Mouse (Mus musculus): ENCODE data around the gene Rreb1. TPM values are rescaled to one million over a fixed set of nuclear protein-coding genes. Genes with fewer than 3 reads are reported as not detected.

Gene Rreb1
- polyA plus RNA-seq, 1 experiment from 2014 or later: 6.1 TPM

GRCm38 (mm10) chr13:37866846-37867245, 88.6 kb downstream of the Rreb1 start:
- H3K4me2 ChIP-seq (ENCODE audit: low read depth, low read length): no peak overlapping the region
- H3K36me3 ChIP-seq (replicated peaks; ENCODE audit: control insufficient read depth, insufficient read depth, low read depth, low read length): no peaks in the 10 kb centered on the region
- DNase-seq (ENCODE audit: low spot score): no peak
- H3K27ac ChIP-seq (replicated peaks; ENCODE audit: low read depth, low read length): no peak overlapping the region
- H3K4me3 ChIP-seq (ENCODE audit: low read depth, low read length): no peak overlapping the region
- H3K9ac ChIP-seq (replicated peaks; ENCODE audit: low read length): no peak overlapping the region
- no peaks in the 10 kb centered on the region for H3K9me3 ChIP-seq (replicated peaks; ENCODE audit: control insufficient read depth, low read length)
- H3K4me1 ChIP-seq (ENCODE audit: control insufficient read depth, insufficient read depth, low read length): no peaks in the 10 kb centered on the region; the same call in 1 of the 2 replicates
- ATAC-seq (replicated peaks; ENCODE audit: insufficient number of reproducible peaks, low FRiP score, low TSS enrichment, low read depth): no peak
- WGBS: 50% methylated on average over 3 of the region's 3 CpGs
- H3K27me3 ChIP-seq (ENCODE audit: control insufficient read depth, insufficient read depth, low read length): no peaks in the 10 kb centered on the region

- H3K4me1 ChIP-seq (ENCODE audit: control insufficient read depth, insufficient read depth, low read length): no peaks in the 10 kb centered on the region
- no peaks in the 10 kb centered on the region for H3K27me3 ChIP-seq (ENCODE audit: control insufficient read depth, insufficient read depth, low read length)
- H3K4me3 ChIP-seq (ENCODE audit: low read depth, low read length): no peak overlapping the region
- no peak overlapping the region for H3K4me2 ChIP-seq (ENCODE audit: low read depth, low read length)
- ATAC-seq (replicated peaks; ENCODE audit: insufficient number of reproducible peaks, low FRiP score, low TSS enrichment, low read depth) (no peak), DNase-seq (ENCODE audit: low spot score) (no peak)
- H3K9ac ChIP-seq (replicated peaks; ENCODE audit: low read length): no peak overlapping the region
- WGBS: 90% methylated on average over 12 of the region's 12 CpGs
- H3K9me3 ChIP-seq (replicated peaks; ENCODE audit: control insufficient read depth, low read length): no peaks in the 10 kb centered on the region
- no peak overlapping the region for H3K27ac ChIP-seq (replicated peaks; ENCODE audit: low read depth, low read length)
- H3K36me3 ChIP-seq (replicated peaks; ENCODE audit: control insufficient read depth, insufficient read depth, low read depth, low read length): no peaks in the 10 kb centered on the region
These were observed 92.1 kb downstream of the Rreb1 start for GRCm38 (mm10) chr13:37870118-37870908.

GRCm38 (mm10) chr13:37872142-37872835, 94.1 kb downstream of the Rreb1 start:
- Histone ChIP-seq H3K9ac (replicated peaks; ENCODE audit: low read length) (no peak overlapping the region), H3K27ac (replicated peaks; ENCODE audit: low read depth, low read length) (no peak overlapping the region), H3K4me2 (ENCODE audit: low read depth, low read length) (no peak overlapping the region), H3K4me3 (ENCODE audit: low read depth, low read length) (no peak overlapping the region), H3K4me1 (ENCODE audit: control insufficient read depth, insufficient read depth, low read length) (no peaks in the 10 kb centered on the region), H3K36me3 (replicated peaks; ENCODE audit: control insufficient read depth, insufficient read depth, low read depth, low read length) (no peaks in the 10 kb centered on the region), H3K27me3 (ENCODE audit: control insufficient read depth, insufficient read depth, low read length) (no peaks in the 10 kb centered on the region), H3K9me3 (replicated peaks; ENCODE audit: control insufficient read depth, low read length) (no peaks in the 10 kb centered on the region)
- DNase-seq (ENCODE audit: low spot score) (no peak), ATAC-seq (replicated peaks; ENCODE audit: insufficient number of reproducible peaks, low FRiP score, low TSS enrichment, low read depth) (no peak)
- WGBS: 95% methylated on average over 2 of the region's 2 CpGs

GRCm38 (mm10) chr13:37873125-37873891, 95.1 kb downstream of the Rreb1 start:
- Histone ChIP-seq H3K27ac (replicated peaks; ENCODE audit: low read depth, low read length) (no peak overlapping the region), H3K4me1 (ENCODE audit: control insufficient read depth, insufficient read depth, low read length) (no peaks in the 10 kb centered on the region), H3K27me3 (ENCODE audit: control insufficient read depth, insufficient read depth, low read length) (no peaks in the 10 kb centered on the region), H3K9ac (replicated peaks; ENCODE audit: low read length) (no peak overlapping the region), H3K4me2 (ENCODE audit: low read depth, low read length) (no peak overlapping the region), H3K9me3 (replicated peaks; ENCODE audit: control insufficient read depth, low read length) (no peaks in the 10 kb centered on the region), H3K4me3 (ENCODE audit: low read depth, low read length) (no peak overlapping the region), H3K36me3 (replicated peaks; ENCODE audit: control insufficient read depth, insufficient read depth, low read depth, low read length) (no peaks in the 10 kb centered on the region)
- DNase-seq (ENCODE audit: low spot score) (no peak), ATAC-seq (replicated peaks; ENCODE audit: insufficient number of reproducible peaks, low FRiP score, low TSS enrichment, low read depth) (no peak)
- 75% methylated on average over 7 of the region's 7 CpGs for WGBS

- no peak overlapping the region for H3K9ac ChIP-seq (replicated peaks; ENCODE audit: low read length)
- H3K27ac ChIP-seq (replicated peaks; ENCODE audit: low read depth, low read length): no peak overlapping the region
- no peak overlapping the region for H3K4me2 ChIP-seq (ENCODE audit: low read depth, low read length)
- no peak for ATAC-seq (replicated peaks; ENCODE audit: insufficient number of reproducible peaks, low FRiP score, low TSS enrichment, low read depth)
- no peaks in the 10 kb centered on the region for H3K9me3 ChIP-seq (replicated peaks; ENCODE audit: control insufficient read depth, low read length)
- DNase-seq (ENCODE audit: low spot score): no peak
- WGBS: 89% methylated on average over 2 of the region's 2 CpGs
- H3K4me1 ChIP-seq (ENCODE audit: control insufficient read depth, insufficient read depth, low read length): peaks cover 2% of the 10 kb centered on the region
- no peaks in the 10 kb centered on the region for H3K27me3 ChIP-seq (ENCODE audit: control insufficient read depth, insufficient read depth, low read length)
- H3K4me3 ChIP-seq (ENCODE audit: low read depth, low read length): no peak overlapping the region
- no peaks in the 10 kb centered on the region for H3K36me3 ChIP-seq (replicated peaks; ENCODE audit: control insufficient read depth, insufficient read depth, low read depth, low read length)
These were observed 97.7 kb downstream of the Rreb1 start for GRCm38 (mm10) chr13:37875919-37876318.

- no peak overlapping the region for H3K27ac ChIP-seq (replicated peaks; ENCODE audit: low read depth, low read length)
- H3K36me3 ChIP-seq (replicated peaks; ENCODE audit: control insufficient read depth, insufficient read depth, low read depth, low read length): no peaks in the 10 kb centered on the region
- H3K27me3 ChIP-seq (ENCODE audit: control insufficient read depth, insufficient read depth, low read length): no peaks in the 10 kb centered on the region
- H3K4me2 ChIP-seq (ENCODE audit: low read depth, low read length): no peak overlapping the region
- ATAC-seq (replicated peaks; ENCODE audit: insufficient number of reproducible peaks, low FRiP score, low TSS enrichment, low read depth) (no peak), DNase-seq (ENCODE audit: low spot score) (no peak)
- H3K4me1 ChIP-seq (ENCODE audit: control insufficient read depth, insufficient read depth, low read length): peaks cover 2% of the 10 kb centered on the region
- no peak overlapping the region for H3K9ac ChIP-seq (replicated peaks; ENCODE audit: low read length)
- 68% methylated on average over 5 of the region's 5 CpGs for WGBS
- H3K9me3 ChIP-seq (replicated peaks; ENCODE audit: control insufficient read depth, low read length): no peaks in the 10 kb centered on the region
- H3K4me3 ChIP-seq (ENCODE audit: low read depth, low read length): no peak overlapping the region
These were observed 98.2 kb downstream of the Rreb1 start for GRCm38 (mm10) chr13:37876366-37876765.

- 53% methylated on average over 4 of the region's 4 CpGs for WGBS
- Histone ChIP-seq H3K4me1 (ENCODE audit: control insufficient read depth, insufficient read depth, low read length) (peaks cover 2% of the 10 kb centered on the region), H3K27me3 (ENCODE audit: control insufficient read depth, insufficient read depth, low read length) (no peaks in the 10 kb centered on the region), H3K4me3 (ENCODE audit: low read depth, low read length) (no peak overlapping the region), H3K27ac (replicated peaks; ENCODE audit: low read depth, low read length) (no peak overlapping the region), H3K36me3 (replicated peaks; ENCODE audit: control insufficient read depth, insufficient read depth, low read depth, low read length) (no peaks in the 10 kb centered on the region), H3K9me3 (replicated peaks; ENCODE audit: control insufficient read depth, low read length) (no peaks in the 10 kb centered on the region), H3K9ac (replicated peaks; ENCODE audit: low read length) (no peak overlapping the region), H3K4me2 (ENCODE audit: low read depth, low read length) (no peak overlapping the region)
- ATAC-seq (replicated peaks; ENCODE audit: insufficient number of reproducible peaks, low FRiP score, low TSS enrichment, low read depth) (no peak), DNase-seq (ENCODE audit: low spot score) (no peak)
These were observed 98.6 kb downstream of the Rreb1 start for GRCm38 (mm10) chr13:37876836-37877235.
